ENCODE assay signal across 29 mouse cellular contexts in the genomic region with DNA sequence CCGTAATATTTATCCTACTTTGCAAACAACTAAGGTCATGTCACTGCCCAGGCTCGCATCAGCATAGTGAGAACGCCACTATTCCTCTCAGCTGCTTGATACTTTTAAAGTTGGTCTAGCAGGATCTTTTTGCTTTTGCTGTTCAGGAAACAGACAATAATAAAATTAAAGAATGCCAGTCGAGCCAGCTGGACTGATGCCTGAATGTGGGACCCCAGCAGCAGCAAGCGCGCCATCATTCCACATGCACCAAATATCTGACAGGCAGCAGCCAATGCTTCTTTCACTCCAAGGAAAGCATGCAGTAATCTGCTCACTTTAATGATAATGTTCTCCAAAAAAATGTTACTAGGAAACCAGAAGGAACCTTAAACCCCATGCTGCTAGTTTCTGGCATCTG.
"Had no signal": no experiment of that assay in that cellular context is flagged by ENCODE, and none has a peak within 500 bp of the region (broad histone marks: within the 10 kb centered on the region; RNA-seq: fewer than 3 reads in every experiment).

No protein-coding gene starts in this region.

- H3K27ac ChIP-seq: embryonic facial prominence, embryonic 12.5 days; embryonic facial prominence, embryonic 13.5 days; embryonic facial prominence, embryonic 15.5 days; forebrain, embryonic 10.5 days; forebrain, embryonic 12.5 days; forebrain, embryonic 13.5 days; forebrain, embryonic 15.5 days; gastrocnemius, adult 2 months; heart, adult 2 months had no signal

- H3K36me3 ChIP-seq: embryonic facial prominence, embryonic 12.5 days; embryonic facial prominence, embryonic 13.5 days; embryonic facial prominence, embryonic 15.5 days; forebrain, embryonic 10.5 days; forebrain, embryonic 12.5 days; forebrain, embryonic 15.5 days had no signal

- H3K4me1 ChIP-seq: forebrain, embryonic 10.5 days had no signal

- H3K9me3 ChIP-seq: embryonic facial prominence, embryonic 12.5 days; embryonic facial prominence, embryonic 13.5 days; embryonic facial prominence, embryonic 15.5 days; forebrain, embryonic 10.5 days; forebrain, embryonic 12.5 days; forebrain, embryonic 13.5 days; forebrain, embryonic 15.5 days had no signal

- H3K4me3 ChIP-seq: embryonic facial prominence, embryonic 12.5 days; embryonic facial prominence, embryonic 13.5 days; embryonic facial prominence, embryonic 15.5 days; erythroblast, embryonic 14.5 days; forebrain, embryonic 10.5 days; forebrain, embryonic 12.5 days; forebrain, embryonic 13.5 days; forebrain, embryonic 15.5 days; gastrocnemius, adult 2 months; heart, adult 2 months had no signal

- ATAC-seq: forebrain, embryonic 13.5 days; forebrain, embryonic 14.5 days; forebrain, embryonic 15.5 days; forebrain, embryonic 16.5 days; forebrain, postnatal 0 days had no signal

- DNase-seq: cerebellum, adult 18-20 months; cerebellum, adult 2 months; cerebellum, adult 8-10 months; cerebellum, adult 9-10 months; cerebellum, adult 9-11 months; cerebellum, postnatal 10 days; cerebellum, postnatal 14 days; cerebellum, postnatal 25 days; cerebellum, postnatal 36 days; embryo, embryonic 11 days; forebrain, postnatal 0 days; gastrocnemius, adult 2 months; gastrocnemius, postnatal 10 days; gastrocnemius, postnatal 14 days; gastrocnemius, postnatal 25 days; gastrocnemius, postnatal 36 days; heart, adult 11 months; heart, adult 18-20 months; heart, adult 2 months had no signal

- H3K4me2 ChIP-seq: embryonic facial prominence, embryonic 12.5 days; embryonic facial prominence, embryonic 13.5 days; embryonic facial prominence, embryonic 15.5 days; forebrain, embryonic 12.5 days; forebrain, embryonic 13.5 days; forebrain, embryonic 15.5 days had no signal

- H3K27me3 ChIP-seq: embryonic facial prominence, embryonic 12.5 days; embryonic facial prominence, embryonic 13.5 days; embryonic facial prominence, embryonic 15.5 days; forebrain, embryonic 12.5 days; forebrain, embryonic 13.5 days; forebrain, embryonic 15.5 days had no signal

- H3K9ac ChIP-seq: embryonic facial prominence, embryonic 12.5 days; embryonic facial prominence, embryonic 13.5 days; embryonic facial prominence, embryonic 15.5 days; forebrain, embryonic 12.5 days; forebrain, embryonic 13.5 days; forebrain, embryonic 15.5 days; forebrain, postnatal 0 days had no signal
